Mouse (Mus musculus): ENCODE measurements around the gene Inhbb.

GRCm38 (mm10) chr1:119398640-119399039 lies 23.4 kb downstream of the Inhbb start:
- no peak for TF ChIP-seq CTCF (IDR thresholded peaks at IDR 0.05)
- no peak for TF ChIP-seq EP300 (IDR thresholded peaks at IDR 0.05)
